Mouse (Mus musculus) embryonic fibroblast, embryonic 13.5 days (primary cell): Measurements from ENCODE around the gene Mcts1. TPM values are rescaled to one million over a fixed set of nuclear protein-coding genes. Genes with fewer than 3 reads are reported as not detected.

Experiments used
- H3K27ac ChIP-seq: 2 replicates; pipeline ENCODE4 v1.5.1; 2012; ENCODE audit warnings: low read length, control low read depth, inconsistent platforms; ENCODE audit not compliant: insufficient read depth
- H3K4me1 ChIP-seq: 2 replicates; pipeline ENCODE4 v1.6.1; 2011; ENCODE audit warnings: low read length; ENCODE audit not compliant: control insufficient read depth, insufficient read depth
- H3K4me3 ChIP-seq: 2 replicates; pipeline ENCODE4 v1.5.1; 2011; ENCODE audit warnings: mild to moderate bottlenecking, control low read depth, low read length; ENCODE audit not compliant: insufficient read depth
- CTCF ChIP-seq: IDR thresholded peaks from 2 replicates; pipeline ENCODE4 v1.5.1; 2011; ENCODE audit warnings: mild to moderate bottlenecking, control low read depth, low read length, moderate library complexity, borderline replicate concordance; ENCODE audit not compliant: insufficient read depth
- POLR2A ChIP-seq: IDR thresholded peaks from 2 replicates; pipeline ENCODE4 v1.6.1; 2011; ENCODE audit warnings: low read depth, mild to moderate bottlenecking, control low read depth, low read length, moderate library complexity
- polyA plus RNA-seq: library from polyadenylated mRNA; stranded (reverse); fragments of >200 nt; gene quantifications from 2 replicates; pipeline ENCODE4 v1.2.4, GENCODE M21; 2011; ENCODE audit warnings: low read depth; ENCODE audit not compliant: missing spikeins, insufficient read length

Gene Mcts1
- polyA plus RNA-seq, 1 experiment = 181 TPM

DNA sequence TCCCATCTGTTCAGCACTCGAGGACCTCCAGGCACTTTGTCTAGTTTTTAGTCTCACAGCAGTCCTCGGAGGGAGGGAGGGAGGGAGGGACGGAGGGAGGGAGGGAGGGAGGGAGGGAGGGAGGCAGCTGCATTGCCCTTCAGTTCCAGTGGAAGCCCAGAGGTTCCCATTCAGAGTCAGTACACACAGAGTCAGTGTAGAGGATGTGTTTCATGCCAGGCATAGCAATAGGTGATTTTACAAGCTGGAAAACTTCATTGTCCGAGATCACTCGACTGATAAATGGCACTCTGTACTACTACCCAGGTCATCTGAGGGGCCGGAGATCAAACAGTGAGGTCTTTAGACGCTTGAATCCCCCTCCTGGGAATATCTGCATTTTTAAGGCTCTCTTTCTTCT lies 50.8 kb downstream of the Mcts1 start:
- Histone ChIP-seq H3K27ac (no peak overlapping the region), H3K4me1 (no peaks in the 10 kb centered on the region), H3K4me3 (no peak overlapping the region)
- TF ChIP-seq POLR2A (no peak), CTCF (no peak)

DNA sequence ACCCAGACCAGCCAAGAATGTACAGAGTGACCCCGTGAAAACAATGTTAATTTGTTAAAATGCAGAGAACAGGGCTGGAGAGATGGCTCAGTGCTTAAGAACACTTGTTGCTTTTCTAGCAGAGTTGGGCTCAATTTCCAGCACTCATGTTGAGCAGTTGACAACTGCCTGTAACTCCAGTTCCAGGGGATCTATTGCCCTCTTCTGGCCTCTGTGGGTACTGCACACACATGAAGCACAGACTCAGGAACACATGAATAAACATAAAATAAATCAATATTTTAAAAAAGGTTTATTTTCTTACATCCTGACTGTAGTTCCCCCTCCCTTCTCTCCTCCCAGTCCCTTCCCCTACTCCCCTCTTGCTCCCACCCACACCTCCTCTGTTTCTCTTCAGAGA lies 52.8 kb downstream of the Mcts1 start:
- no peak overlapping the region for H3K4me3 ChIP-seq
- TF ChIP-seq POLR2A = no peak
- TF ChIP-seq CTCF = no peak
- no peaks in the 10 kb centered on the region for H3K4me1 ChIP-seq
- no peak overlapping the region for H3K27ac ChIP-seq

DNA sequence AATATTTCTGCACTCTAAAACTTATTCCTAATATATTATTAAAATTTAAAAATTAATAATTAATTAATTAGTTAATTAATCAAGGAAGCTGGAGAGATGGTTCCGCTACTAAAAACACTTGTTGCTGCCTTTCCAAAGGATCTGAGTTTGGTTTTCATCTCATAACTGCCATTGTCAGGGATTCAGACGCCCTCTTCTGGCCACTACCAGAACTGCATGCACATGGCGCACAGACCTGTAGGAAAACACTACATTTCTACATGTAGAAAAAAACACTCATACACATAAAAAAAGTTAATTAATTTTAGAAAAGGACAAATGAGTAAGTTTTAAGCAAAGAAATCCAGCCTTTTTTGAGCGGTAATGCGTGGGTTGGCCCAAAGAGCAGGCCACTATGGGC lies 54.3 kb downstream of the Mcts1 start:
- Histone ChIP-seq H3K4me3 (no peak overlapping the region), H3K4me1 (no peaks in the 10 kb centered on the region), H3K27ac (no peak overlapping the region)
- TF ChIP-seq CTCF = no peak
- TF ChIP-seq POLR2A = no peak

DNA sequence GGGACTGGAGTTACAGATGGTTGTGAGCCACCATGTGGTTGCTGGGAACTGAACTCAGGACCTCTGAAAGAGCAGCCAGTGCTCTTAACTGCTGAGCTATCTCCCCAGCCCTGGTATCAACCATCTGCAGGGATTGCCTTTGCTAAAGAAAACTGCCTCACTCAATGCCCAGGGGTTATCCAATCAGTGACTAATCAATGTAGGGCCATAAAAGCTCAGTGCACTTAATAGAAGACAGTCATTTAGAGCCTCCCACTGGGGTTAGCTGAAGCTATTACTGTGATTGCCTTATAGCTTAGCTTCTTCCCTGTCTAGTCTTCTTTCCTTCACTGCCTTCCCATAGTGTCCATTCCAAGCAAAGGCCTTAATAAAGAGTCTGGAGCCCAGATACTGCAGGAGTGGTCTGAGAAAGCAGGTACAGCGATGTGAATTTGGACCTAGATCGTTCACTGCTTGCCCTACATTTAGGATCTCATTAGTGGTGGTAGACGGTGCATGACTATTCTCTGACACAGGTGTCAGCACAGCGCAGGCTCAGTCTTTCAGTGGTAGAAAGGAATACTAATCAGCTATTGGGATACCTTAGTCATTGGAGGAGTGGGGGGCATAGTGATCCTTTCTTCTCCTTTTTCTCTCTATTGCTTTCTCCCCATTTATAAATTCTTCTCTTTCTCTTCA lies 56.0 kb downstream of the Mcts1 start:
- no peaks in the 10 kb centered on the region for H3K4me1 ChIP-seq
- TF ChIP-seq CTCF (no peak), POLR2A (no peak)
- H3K4me3 ChIP-seq = no peak overlapping the region
- H3K27ac ChIP-seq = no peak overlapping the region

Other genes with a start within 250 kb of the Mcts1 start
- 485 and 547 TPM in 2 replicates for gene Lamp2, start 144.1 kb upstream of the Mcts1 start, polyA plus RNA-seq
- 60.5 and 63.9 TPM in 2 replicates for gene Cul4b, start 24.4 kb upstream of the Mcts1 start, polyA plus RNA-seq
- gene C1galt1c1, start 34.5 kb downstream of the Mcts1 start, polyA plus RNA-seq = 27.4 and 29.7 TPM in 2 replicates
- not detected in 2 replicates for gene 6030498E09Rik, start 172.1 kb downstream of the Mcts1 start, polyA plus RNA-seq